Mouse (Mus musculus) hindbrain, postnatal 0 days (tissue): Measurements from ENCODE around the gene Arhgap9. TPM values are rescaled to one million over a fixed set of nuclear protein-coding genes. Genes with fewer than 3 reads are reported as not detected.
"Not testable (repeated sequence)": the region's sequence is repeated elsewhere in the genome, so short reads cannot be mapped to it uniquely, and the experiment has no call there.

Experiments used
- ATAC-seq: fragments of 200-750 bp; cut with Nextera tagmentation; 2 replicates; pipeline ENCODE4 v1.8.0; 2017; ENCODE audit warnings: mild to moderate bottlenecking, moderate TSS enrichment, moderate library complexity
- DNase-seq: peaks from one replicate; pipeline ENCODE4 v3.0.0-alpha.2; 2015; ENCODE audit warnings: low spot score
- H3K27ac ChIP-seq: fragments of 300-500 bp; sonication (generic); 2 replicates; pipeline ENCODE4 v1.5.1; 2014; ENCODE audit warnings: mild to moderate bottlenecking
- H3K27me3 ChIP-seq: fragments of 300-500 bp; sonication (generic); 2 replicates; pipeline ENCODE4 v1.6.1; 2014; ENCODE audit warnings: low read length, mixed read lengths; ENCODE audit not compliant: insufficient read depth
- H3K36me3 ChIP-seq: fragments of 300-500 bp; sonication (generic); 2 replicates; pipeline ENCODE4 v1.6.1; 2014; ENCODE audit warnings: low read length, mixed read lengths; ENCODE audit not compliant: insufficient read depth
- H3K4me1 ChIP-seq: fragments of 300-500 bp; sonication (generic); 2 replicates; pipeline ENCODE4 v1.6.1; 2014; ENCODE audit warnings: antibody characterized with exemption, low read length, mixed read lengths; ENCODE audit not compliant: insufficient read depth
- H3K4me2 ChIP-seq: fragments of 300-500 bp; sonication (generic); 2 replicates; pipeline ENCODE4 v1.6.1; 2014; ENCODE audit warnings: low read depth, mild to moderate bottlenecking, low read length, moderate library complexity, mixed read lengths
- H3K4me3 ChIP-seq: fragments of 300-500 bp; sonication (generic); 2 replicates; pipeline ENCODE4 v1.5.1; 2014; ENCODE audit warnings: low read length
- H3K9ac ChIP-seq: fragments of 300-500 bp; sonication (generic); replicated peaks from 2 replicates; pipeline ENCODE4 v1.6.1; 2014; ENCODE audit warnings: mild to moderate bottlenecking, low read length, moderate library complexity, mixed read lengths
- H3K9me3 ChIP-seq: fragments of 300-500 bp; sonication (generic); 2 replicates; pipeline ENCODE4 v1.6.1; 2016; ENCODE audit warnings: low read length, mixed read lengths
- CTCF ChIP-seq: IDR thresholded peaks from 2 replicates; pipeline ENCODE4 v1.5.1; 2016; ENCODE audit warnings: antibody characterized with exemption, control low read depth, low read depth
- WGBS: fragments of 180-500 bp; shearing (Covaris S2); extraction: QIAGEN DNeasy Blood & Tissue Kit; methylation state at CpG from one replicate; pipeline ENCODE4 v1.1.7; 2014; 5-methylcytosine and 5-hydroxymethylcytosine counted together
- polyA plus RNA-seq: library from polyadenylated mRNA; unstranded; fragments of >200 nt; fragmentation: Nextera tagmentation; extraction: Ambion mirVana; gene quantifications from 2 replicates; pipeline ENCODE4 v1.2.1, GENCODE M21; 2015
- total RNA-seq: library from RNA; depleted of rRNA; stranded (reverse); fragments of >200 nt; gene quantifications from 2 replicates; pipeline ENCODE4 v1.2.3, GENCODE M21; 2014

Arhgap9 gene
- total and polyA plus RNA-seq, 2 experiments from 2014 or later = 1.2 to 1.5 TPM

DNA sequence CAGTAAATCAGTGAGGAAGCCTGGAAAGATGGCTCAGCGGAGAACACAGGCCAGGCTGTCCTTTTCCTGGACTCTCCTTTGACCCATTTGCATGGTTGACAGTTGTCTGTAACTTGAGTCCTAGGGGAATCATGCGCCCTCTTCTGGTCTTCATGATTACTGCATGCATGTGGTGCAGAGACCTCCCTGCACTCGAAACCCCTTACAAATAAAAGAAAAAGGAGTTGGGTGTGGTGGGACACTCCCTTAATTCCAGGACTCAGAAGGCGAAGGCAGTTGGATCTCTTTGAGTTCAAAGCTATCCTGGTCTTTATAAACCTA lies 9.4 kb upstream of the Arhgap9 start:
- no peaks in the 10 kb centered on the region for H3K9me3 ChIP-seq
- ATAC-seq = peak; percentile 49
- H3K4me1 ChIP-seq = peaks cover 5% of the 10 kb centered on the region; the same call in 1 of the 2 replicates
- DNase-seq = peak; percentile 90
- peak overlapping the region; percentile 71 for H3K4me3 ChIP-seq
- peak overlapping the region; percentile 79 for H3K4me2 ChIP-seq
- peak overlapping the region; percentile 73; the same call in 1 of the 2 replicates for H3K9ac ChIP-seq
- whole genome bisulfite sequencing = 3% methylated on average over 4 of the region's 4 CpGs
- no peaks in the 10 kb centered on the region for H3K27me3 ChIP-seq
- peak overlapping the region; percentile 80 for H3K27ac ChIP-seq
- H3K36me3 ChIP-seq = peaks cover 14% of the 10 kb centered on the region
- TF ChIP-seq CTCF = peak; percentile 89

DNA sequence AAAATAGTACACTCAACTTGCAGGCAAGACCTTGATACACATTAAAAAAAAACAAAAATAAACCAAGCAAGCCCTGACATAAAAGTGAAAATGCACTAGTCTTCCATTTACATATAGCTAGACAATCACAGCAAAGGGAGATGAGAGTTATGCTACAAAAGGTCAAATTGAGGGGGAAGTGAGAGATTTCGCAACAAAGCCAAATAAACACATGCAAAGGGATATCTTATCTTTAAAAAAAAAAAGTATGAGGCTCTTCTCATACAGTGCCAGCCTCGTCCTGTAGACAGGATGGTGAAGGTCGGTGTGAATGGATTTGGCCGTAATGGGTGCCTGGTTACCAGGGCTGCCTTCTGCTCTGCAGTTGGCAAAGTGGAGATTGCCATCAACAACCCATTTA lies 8.9 kb upstream of the Arhgap9 start:
- no peak for ATAC-seq
- Histone ChIP-seq H3K4me1 (peaks cover 5% of the 10 kb centered on the region; the same call in 1 of the 2 replicates), H3K27ac (no peak overlapping the region), H3K4me2 (no peak overlapping the region), H3K9me3 (no peaks in the 10 kb centered on the region), H3K9ac (no peak overlapping the region), H3K27me3 (no peaks in the 10 kb centered on the region), H3K4me3 (no peak overlapping the region), H3K36me3 (peaks cover 9% of the 10 kb centered on the region)
- TF ChIP-seq CTCF = no peak
- DNase-seq = no peak
- 83% methylated on average over 4 of the region's 4 CpGs for WGBS

DNA sequence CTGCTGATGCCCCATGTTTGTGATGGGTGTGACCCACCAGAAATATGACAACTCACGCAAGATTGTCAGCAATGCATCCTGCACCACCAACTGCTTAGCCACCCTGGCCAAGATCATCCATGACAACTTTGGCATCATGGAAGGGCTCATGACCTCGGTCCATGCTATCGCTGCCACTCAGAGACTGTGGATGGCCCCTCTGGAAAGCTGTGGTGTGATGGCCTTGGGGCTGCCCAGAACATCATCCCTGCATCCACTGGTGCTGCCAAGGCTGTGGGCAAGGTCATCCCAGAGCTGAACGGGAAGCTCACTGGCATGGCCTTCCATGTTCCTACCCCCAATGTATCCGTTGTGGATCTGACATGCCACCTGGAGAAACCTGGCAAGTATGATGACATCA lies 8.2 kb upstream of the Arhgap9 start:
- H3K9me3 ChIP-seq, H3K36me3 ChIP-seq, H3K4me2 ChIP-seq, DNase-seq, H3K4me1 ChIP-seq, H3K27ac ChIP-seq, H3K9ac ChIP-seq, H3K27me3 ChIP-seq, H3K4me3 ChIP-seq, ATAC-seq: not testable (repeated sequence)
- WGBS = 94% methylated on average over 5 of the region's 5 CpGs

DNA sequence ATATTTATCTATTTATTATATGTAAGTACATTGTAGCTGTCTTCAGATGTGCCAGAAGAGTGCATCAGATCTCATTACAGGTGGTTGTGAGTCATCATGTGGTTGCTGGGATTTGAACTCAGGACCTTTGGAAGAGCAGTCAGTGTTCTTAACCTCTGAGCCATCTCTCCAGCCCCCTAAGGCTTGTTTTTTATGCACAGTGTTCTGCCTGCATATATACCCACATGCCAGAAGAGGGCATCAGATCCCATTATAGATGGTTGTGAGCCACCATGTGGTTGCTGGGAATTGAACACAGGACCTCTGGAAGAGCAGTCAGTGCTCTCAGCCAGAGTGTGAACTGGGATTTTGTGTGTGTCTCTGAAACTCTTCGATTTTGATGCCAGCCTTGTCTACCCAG lies 6.8 kb upstream of the Arhgap9 start:
- H3K9ac ChIP-seq, H3K4me2 ChIP-seq, H3K27ac ChIP-seq, H3K9me3 ChIP-seq, DNase-seq, ATAC-seq, H3K4me1 ChIP-seq, H3K4me3 ChIP-seq, H3K27me3 ChIP-seq, H3K36me3 ChIP-seq: not testable (repeated sequence)
- WGBS = 73% methylated on average over 1 of the region's 1 CpGs

DNA sequence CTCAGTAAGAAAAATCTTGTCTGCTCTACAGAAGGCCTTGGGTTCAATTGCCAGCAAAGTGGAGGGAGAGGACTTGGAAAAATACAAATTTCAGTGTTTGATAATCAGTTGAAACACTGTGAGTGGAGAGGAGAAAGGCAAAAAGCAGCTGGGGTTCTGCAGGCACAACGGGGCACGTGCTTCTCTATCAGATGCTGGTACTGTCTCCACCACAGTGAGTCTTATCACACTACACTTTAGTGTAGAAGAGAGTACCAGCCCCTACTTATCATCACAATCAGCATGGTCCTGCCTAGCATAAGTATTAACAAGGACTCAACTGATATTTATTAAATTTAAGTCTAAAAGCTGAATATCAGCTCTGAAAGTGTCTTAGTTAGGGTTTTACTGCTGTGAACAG lies 4.5 kb upstream of the Arhgap9 start:
- no peak for TF ChIP-seq CTCF
- Histone ChIP-seq H3K9me3 (no peaks in the 10 kb centered on the region), H3K4me2 (no peak overlapping the region), H3K9ac (no peak overlapping the region), H3K4me3 (no peak overlapping the region), H3K27ac (no peak overlapping the region), H3K27me3 (no peaks in the 10 kb centered on the region), H3K4me1 (no peaks in the 10 kb centered on the region), H3K36me3 (no peaks in the 10 kb centered on the region)
- ATAC-seq (no peak), DNase-seq (no peak)
- WGBS = 63% methylated on average over 2 of the region's 2 CpGs

DNA sequence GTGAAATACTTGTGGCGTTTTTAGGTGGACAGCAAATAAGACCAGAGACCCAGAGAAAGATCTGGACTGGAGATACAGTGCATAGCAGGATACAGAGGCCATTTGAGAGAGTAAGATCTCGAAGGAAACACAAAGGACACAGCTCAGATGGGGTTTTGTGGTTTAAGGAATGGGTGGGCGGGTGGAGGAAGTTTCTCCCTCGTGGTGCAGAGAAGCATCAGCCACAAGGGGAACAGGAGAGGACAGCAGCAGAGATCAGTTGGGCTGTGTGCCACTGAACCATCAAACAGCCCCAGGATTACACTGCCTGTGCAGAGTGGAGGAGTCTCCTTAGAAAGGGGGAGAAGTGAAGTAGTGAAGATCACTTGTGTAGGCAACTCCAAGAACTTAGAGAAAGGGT lies 3.8 kb upstream of the Arhgap9 start:
- no peak overlapping the region for H3K4me3 ChIP-seq
- H3K9ac ChIP-seq = no peak overlapping the region
- no peaks in the 10 kb centered on the region for H3K36me3 ChIP-seq
- DNase-seq (no peak), ATAC-seq (no peak)
- 41% methylated on average over 4 of the region's 4 CpGs for WGBS
- H3K9me3 ChIP-seq = no peaks in the 10 kb centered on the region
- no peaks in the 10 kb centered on the region for H3K4me1 ChIP-seq
- no peaks in the 10 kb centered on the region for H3K27me3 ChIP-seq
- no peak for TF ChIP-seq CTCF
- H3K27ac ChIP-seq = no peak overlapping the region
- no peak overlapping the region for H3K4me2 ChIP-seq

DNA sequence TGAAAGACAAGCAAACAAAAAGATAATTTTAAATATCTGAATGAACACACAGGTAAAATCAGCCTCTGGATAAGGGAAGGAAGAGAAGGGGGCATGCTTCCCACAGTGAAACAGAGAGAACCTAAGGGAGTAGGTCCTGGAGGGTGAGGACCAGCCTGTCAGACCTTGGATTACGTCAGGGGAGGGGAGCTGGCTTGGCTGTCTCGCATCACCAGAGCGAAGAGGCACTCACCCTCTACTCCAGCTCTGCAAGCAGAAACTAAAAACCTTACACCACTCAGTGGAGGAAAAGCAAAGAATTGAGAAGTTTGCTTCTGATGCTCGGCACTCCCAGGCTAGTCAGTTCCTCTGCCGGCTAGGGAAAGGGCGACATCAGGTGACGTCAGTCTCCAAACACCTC lies 1.8 kb upstream of the Arhgap9 start:
- ATAC-seq (no peak), DNase-seq (no peak)
- Histone ChIP-seq H3K9ac (no peak overlapping the region), H3K4me3 (no peak overlapping the region), H3K27ac (no peak overlapping the region), H3K36me3 (no peaks in the 10 kb centered on the region), H3K4me2 (no peak overlapping the region), H3K4me1 (no peaks in the 10 kb centered on the region), H3K27me3 (peaks cover 11% of the 10 kb centered on the region; the same call in 1 of the 2 replicates), H3K9me3 (no peaks in the 10 kb centered on the region)
- WGBS = 76% methylated on average over 7 of the region's 7 CpGs
- TF ChIP-seq CTCF = no peak

DNA sequence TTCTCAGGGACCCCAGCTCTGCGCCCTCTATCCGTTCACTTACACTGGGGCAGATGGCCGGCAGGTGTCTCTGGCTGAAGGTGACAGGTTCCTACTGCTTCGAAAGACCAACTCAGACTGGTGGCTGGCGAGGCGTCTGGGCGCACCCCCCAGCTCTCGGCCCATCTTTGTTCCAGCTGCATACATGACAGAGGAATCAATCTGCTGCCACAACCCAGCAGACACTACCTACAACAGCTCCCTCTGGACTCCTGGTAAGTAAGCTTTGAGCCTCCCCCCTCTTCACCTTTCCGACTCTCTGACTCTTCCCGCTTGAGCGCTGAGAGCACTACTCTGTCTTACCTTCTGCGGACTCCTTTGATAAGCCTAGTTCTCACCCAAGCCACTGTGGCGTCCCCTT lies 414 bp downstream of the Arhgap9 start:
- DNase-seq = no peak
- TF ChIP-seq CTCF = no peak
- ATAC-seq = no peak
- 72% methylated on average over 13 of the region's 13 CpGs for WGBS
- Histone ChIP-seq H3K4me3 (no peak overlapping the region), H3K4me2 (no peak overlapping the region), H3K27ac (no peak overlapping the region), H3K9ac (no peak overlapping the region), H3K27me3 (peaks cover 32% of the 10 kb centered on the region), H3K36me3 (no peaks in the 10 kb centered on the region), H3K9me3 (no peaks in the 10 kb centered on the region), H3K4me1 (no peaks in the 10 kb centered on the region)
